Mouse (Mus musculus) MEL (cell line): ENCODE measurements around the gene Dnah10. TPM values are rescaled to one million over a fixed set of nuclear protein-coding genes. Genes with fewer than 3 reads are reported as not detected.

Source experiments
- DNase-seq: peaks from one replicate; pipeline ENCODE4 v3.0.0; 2011; ENCODE audit warnings: low read depth, low spot score
- H3K27ac ChIP-seq: 2 replicates; pipeline ENCODE4 v1.5.1; 2012; ENCODE audit warnings: low read depth, mild to moderate bottlenecking, control low read depth, low read length, moderate library complexity; ENCODE audit not compliant: control insufficient read depth
- H3K27me3 ChIP-seq, 2 experiments: fragments of 150-350 bp in 1 of 2; sonication (generic) in 1 of 2; 2 replicates each; pipeline ENCODE4 v1.6.1; 2012; ENCODE audit warnings: low read length in 2 of 2, mild to moderate bottlenecking in 2 of 2, improper control_type of control experiment in 1 of 2, moderate library complexity in 1 of 2; ENCODE audit not compliant: insufficient read depth in 2 of 2, control insufficient read depth in 1 of 2
- H3K36me3 ChIP-seq, 2 experiments: 2 replicates each; pipeline ENCODE4 v1.6.1; 2012 to 2014; ENCODE audit warnings: low read length in 2 of 2, improper control_type of control experiment in 1 of 2, inconsistent platforms in 1 of 2, mild to moderate bottlenecking in 1 of 2; ENCODE audit not compliant: insufficient read depth in 2 of 2, control insufficient read depth in 1 of 2
- H3K4me1 ChIP-seq, 2 experiments: fragments of 150-350 bp in 1 of 2; sonication (generic) in 1 of 2; 2 replicates each; pipeline ENCODE4 v1.6.1; 2012; ENCODE audit warnings: low read length in 2 of 2, improper control_type of control experiment in 1 of 2, mild to moderate bottlenecking in 1 of 2; ENCODE audit not compliant: insufficient read depth in 2 of 2, control insufficient read depth in 1 of 2
- H3K4me3 ChIP-seq, 2 experiments: fragments of 150-350 bp in 1 of 2; sonication (generic) in 1 of 2; 2 replicates each; pipeline ENCODE4 v1.5.1; 2012; ENCODE audit warnings: low read depth in 2 of 2, low read length in 2 of 2, mild to moderate bottlenecking in 2 of 2, moderate library complexity in 2 of 2, control low read depth in 1 of 2, improper control_type of control experiment in 1 of 2; ENCODE audit not compliant: control insufficient read depth in 1 of 2, insufficient read depth in 1 of 2
- H3K79me2 ChIP-seq: 2 replicates; pipeline ENCODE4 v1.6.1; 2012; ENCODE audit warnings: mild to moderate bottlenecking, low read length, moderate library complexity; ENCODE audit not compliant: control insufficient read depth, poor library complexity, insufficient read depth
- H3K9ac ChIP-seq: 2 replicates; pipeline ENCODE4 v1.6.1; 2012; ENCODE audit warnings: low read depth, mild to moderate bottlenecking, control low read depth, low read length, moderate library complexity; ENCODE audit not compliant: control insufficient read depth, poor library complexity, severe bottlenecking
- H3K9me3 ChIP-seq: fragments of 150-350 bp; sonication (generic); replicated peaks from 2 replicates; pipeline ENCODE4 v1.6.1; 2012; ENCODE audit warnings: mild to moderate bottlenecking, low read length, improper control_type of control experiment, moderate library complexity; ENCODE audit not compliant: insufficient read depth
- CHD2 ChIP-seq: IDR thresholded peaks from 2 replicates; pipeline ENCODE4 v1.6.1; 2011; ENCODE audit warnings: low read length, improper control_type of control experiment
- CTCF ChIP-seq, 3 experiments: IDR thresholded peaks in 2 of 3; conservative IDR thresholded peaks in 1 of 3; 2 replicates each; pipeline ENCODE4 v1.5.1; 2011 to 2012; ENCODE audit warnings: low read length in 3 of 3, low read depth in 2 of 3, mild to moderate bottlenecking in 2 of 3, improper control_type of control experiment in 1 of 3, inconsistent platforms in 1 of 3, mixed read lengths in 1 of 3, moderate library complexity in 1 of 3; ENCODE audit not compliant: control insufficient read depth in 1 of 3, insufficient read depth in 1 of 3, poor library complexity in 1 of 3, severe bottlenecking in 1 of 3
- KAT2A ChIP-seq: conservative IDR thresholded peaks from 2 replicates; pipeline ENCODE4 v1.6.1; 2012; ENCODE audit warnings: low read depth, low read length, improper control_type of control experiment, inconsistent platforms
- MAX ChIP-seq: IDR thresholded peaks from 2 replicates; pipeline ENCODE4 v1.6.1; 2011; ENCODE audit warnings: low read length, improper control_type of control experiment
- MAZ ChIP-seq: IDR thresholded peaks from 2 replicates; pipeline ENCODE4 v1.6.1; 2012; ENCODE audit warnings: low read depth, mild to moderate bottlenecking, inconsistent platforms, low read length, improper control_type of control experiment
- POLR2A ChIP-seq, 2 experiments: IDR thresholded peaks; 2 replicates each; pipeline ENCODE4 v1.6.1; 2011 to 2012; ENCODE audit warnings: low read length in 2 of 2, mild to moderate bottlenecking in 2 of 2, control low read depth in 1 of 2, improper control_type of control experiment in 1 of 2, low read depth in 1 of 2, moderate library complexity in 1 of 2; ENCODE audit not compliant: control insufficient read depth in 1 of 2, insufficient read depth in 1 of 2, poor library complexity in 1 of 2
- RAD21 ChIP-seq: IDR thresholded peaks from 2 replicates; pipeline ENCODE4 v1.6.1; 2011; ENCODE audit warnings: mild to moderate bottlenecking, low read depth, low read length, improper control_type of control experiment
- RCOR1 ChIP-seq: IDR thresholded peaks from 2 replicates; pipeline ENCODE4 v1.6.1; 2012; ENCODE audit warnings: low read depth, mild to moderate bottlenecking, inconsistent platforms, low read length, improper control_type of control experiment
- SIN3A ChIP-seq: IDR thresholded peaks from 2 replicates; pipeline ENCODE4 v1.6.1; 2012; ENCODE audit warnings: low read length, improper control_type of control experiment, inconsistent platforms
- SMC3 ChIP-seq: IDR thresholded peaks from 2 replicates; pipeline ENCODE4 v1.6.1; 2011; ENCODE audit warnings: low read depth, low read length, improper control_type of control experiment
- TAL1 ChIP-seq: IDR thresholded peaks from 2 replicates; pipeline ENCODE4 v1.6.1; 2012; ENCODE audit warnings: mild to moderate bottlenecking, inconsistent platforms, low read length, moderate library complexity, mixed read lengths
- TCF12 ChIP-seq: IDR thresholded peaks from 2 replicates; pipeline ENCODE4 v1.6.1; 2014; ENCODE audit warnings: low read depth, mild to moderate bottlenecking, inconsistent platforms, low read length, improper control_type of control experiment, moderate library complexity
- UBTF ChIP-seq: IDR thresholded peaks from 2 replicates; pipeline ENCODE4 v1.6.1; 2012; ENCODE audit warnings: low read depth, mild to moderate bottlenecking, inconsistent platforms, low read length, improper control_type of control experiment, moderate library complexity, borderline replicate concordance; ENCODE audit not compliant: insufficient read depth
- USF2 ChIP-seq, 2 experiments: IDR thresholded peaks; 2 replicates each; pipeline ENCODE4 v1.6.1; 2011 to 2012; ENCODE audit warnings: improper control_type of control experiment in 2 of 2, low read length in 2 of 2, borderline replicate concordance in 1 of 2, inconsistent platforms in 1 of 2, low read depth in 1 of 2, mild to moderate bottlenecking in 1 of 2; ENCODE audit not compliant: insufficient read depth in 1 of 2
- ZKSCAN1 ChIP-seq: IDR thresholded peaks from 2 replicates; pipeline ENCODE4 v1.6.1; 2012; ENCODE audit warnings: low read depth, mild to moderate bottlenecking, inconsistent platforms, low read length, improper control_type of control experiment, moderate library complexity
- polyA plus RNA-seq, 2 experiments: library from polyadenylated mRNA; stranded (reverse) in 1 of 2; unstranded in 1 of 2; fragments of >175 nt in 1 of 2; fragments of >200 nt in 1 of 2; gene quantifications; 2 replicates each; pipeline versions ENCODE4 v1.2.1 to v1.2.4; 2012; ENCODE audit warnings: low replicate concordance in 2 of 2, low read depth in 1 of 2; ENCODE audit not compliant: insufficient read length in 2 of 2, insufficient read depth in 1 of 2, missing spikeins in 1 of 2
- total RNA-seq: library from RNA; depleted of rRNA; stranded (reverse); fragments of 300-350 nt; gene quantifications from 2 replicates; pipeline ENCODE4 v1.2.3, GENCODE M21; 2012

Dnah10 gene
- total and polyA plus RNA-seq, 3 experiments: 0.04 to 0.11 TPM; not detected in 1

- TF ChIP-seq MAZ: peak; percentile 92
- TF ChIP-seq ZKSCAN1: no peak
- no peak for TF ChIP-seq MAX
- TF ChIP-seq CHD2: no peak
These were observed 137.4 kb downstream of the Dnah10 start, which contains the start of the genes Ccdc92 and Zfp664 (continued) for GRCm38 (mm10) chr5:124862013-124862866.

- Histone ChIP-seq H3K9ac (peak overlapping the region; percentile 98), H3K4me1 (peaks cover 13 to 16% of the 10 kb centered on the region in 2 experiments), H3K79me2 (peaks cover 36% of the 10 kb centered on the region), H3K36me3 (peaks cover 0 to 28% of the 10 kb centered on the region in 2 experiments; a peak in 3 of 4 replicates), H3K27ac (peak overlapping the region; percentile 63), H3K9me3 (no peaks in the 10 kb centered on the region), H3K4me3 (peak overlapping the region; percentile 73 to 89), H3K27me3 (no peaks in the 10 kb centered on the region)
- peak; percentile 38 for DNase-seq
- TF ChIP-seq SIN3A: peak; percentile 16; the same call in 1 of the 2 replicates
- TF ChIP-seq USF2 (IDR thresholded peaks at IDR 0.05; ENCODE audit: borderline replicate concordance in 1 of 2, insufficient read depth in 1 of 2, low read depth in 1 of 2, low read length in 2 of 2): no peak
- TF ChIP-seq UBTF: 0 out of 2 replicates have a peak, but pooled peaks have one; percentile 17
- 0 out of 2 replicates have a peak, but pooled peaks have one; percentile 12 for TF ChIP-seq RCOR1
These were observed 138.2 kb downstream of the Dnah10 start for GRCm38 (mm10) chr5:124862871-124863741.

- no peaks in the 10 kb centered on the region for H3K27me3 ChIP-seq
- H3K79me2 ChIP-seq: peaks cover 27% of the 10 kb centered on the region
- H3K4me1 ChIP-seq: peaks cover 2 to 13% of the 10 kb centered on the region in 2 experiments
- peak; percentile 54 for DNase-seq
- peak; percentile 78 for TF ChIP-seq RAD21
- no peak for TF ChIP-seq POLR2A (IDR thresholded peaks at IDR 0.05; ENCODE audit: control insufficient read depth in 1 of 2, insufficient read depth in 1 of 2, low read depth in 1 of 2, low read length in 2 of 2, poor library complexity in 1 of 2)
- peak; percentile 74 for TF ChIP-seq SMC3
- TF ChIP-seq TAL1: no peak
- TF ChIP-seq CTCF (IDR thresholded peaks at IDR 0.05 in 2 of 3, conservative IDR thresholded peaks at IDR 0.05 in 1 of 3; ENCODE audit: control insufficient read depth in 1 of 3, insufficient read depth in 1 of 3, low read depth in 2 of 3, low read length in 3 of 3, poor library complexity in 1 of 3, severe bottlenecking in 1 of 3): peak in 2 of 3 experiments; percentile 59 to 74; a peak in 5 of 6 replicates
- no peak for TF ChIP-seq KAT2A
- no peak for TF ChIP-seq TCF12
- H3K9me3 ChIP-seq: no peaks in the 10 kb centered on the region
- H3K36me3 ChIP-seq: peaks cover 0 to 20% of the 10 kb centered on the region in 2 experiments
- H3K27ac ChIP-seq: no peak overlapping the region
- H3K4me3 ChIP-seq: no peak overlapping the region
- no peak overlapping the region for H3K9ac ChIP-seq
These were observed 144.1 kb downstream of the Dnah10 start for GRCm38 (mm10) chr5:124868981-124869380.
